Mouse (Mus musculus): ENCODE results near the gene 4930442H23Rik.

- TF ChIP-seq GATA1 (IDR thresholded peaks at IDR 0.05; ENCODE audit: borderline replicate concordance, low read length) = no peak
- TF ChIP-seq FLI1 (IDR thresholded peaks at IDR 0.05; ENCODE audit: low read length) = no peak
These were observed 34.3 kb upstream of the 4930442H23Rik start for GRCm38 (mm10) chr10:81217964-81218363.

All from megakaryocyte, embryonic 14.5 days (primary cell).